Mouse (Mus musculus) ES-Bruce4 (cell line): ENCODE results near the gene Zfp503.

Experiments
- CTCF ChIP-seq: IDR thresholded peaks from one replicate; pipeline ENCODE4 v1.8.1; 2011; ENCODE audit warnings: low read depth, low read length
- EP300 ChIP-seq: IDR thresholded peaks from 2 replicates; pipeline ENCODE4 v1.6.1; 2011; ENCODE audit warnings: low read depth, low read length; ENCODE audit not compliant: insufficient read depth

GRCm38 (mm10) chr14:22036802-22037497, 47.5 kb upstream of the Zfp503 start:
- no peak for TF ChIP-seq CTCF
- no peak for TF ChIP-seq EP300
